Mouse (Mus musculus) hindbrain, postnatal 0 days (tissue): ENCODE measurements around the gene Pip4k2a. TPM values are rescaled to one million over a fixed set of nuclear protein-coding genes. Genes with fewer than 3 reads are reported as not detected.
A peak's percentile ranks its signal among the peaks of the same experiment; 100 is the strongest.

Experiments
- ATAC-seq: fragments of 200-750 bp; cut with Nextera tagmentation; 2 replicates; pipeline ENCODE4 v1.8.0; 2017; ENCODE audit warnings: mild to moderate bottlenecking, moderate TSS enrichment, moderate library complexity
- DNase-seq: peaks from one replicate; pipeline ENCODE4 v3.0.0-alpha.2; 2015; ENCODE audit warnings: low spot score
- H3K27ac ChIP-seq: fragments of 300-500 bp; sonication (generic); 2 replicates; pipeline ENCODE4 v1.5.1; 2014; ENCODE audit warnings: mild to moderate bottlenecking
- H3K27me3 ChIP-seq: fragments of 300-500 bp; sonication (generic); 2 replicates; pipeline ENCODE4 v1.6.1; 2014; ENCODE audit warnings: low read length, mixed read lengths; ENCODE audit not compliant: insufficient read depth
- H3K36me3 ChIP-seq: fragments of 300-500 bp; sonication (generic); 2 replicates; pipeline ENCODE4 v1.6.1; 2014; ENCODE audit warnings: low read length, mixed read lengths; ENCODE audit not compliant: insufficient read depth
- H3K4me1 ChIP-seq: fragments of 300-500 bp; sonication (generic); 2 replicates; pipeline ENCODE4 v1.6.1; 2014; ENCODE audit warnings: antibody characterized with exemption, low read length, mixed read lengths; ENCODE audit not compliant: insufficient read depth
- H3K4me2 ChIP-seq: fragments of 300-500 bp; sonication (generic); 2 replicates; pipeline ENCODE4 v1.6.1; 2014; ENCODE audit warnings: low read depth, mild to moderate bottlenecking, low read length, moderate library complexity, mixed read lengths
- H3K4me3 ChIP-seq: fragments of 300-500 bp; sonication (generic); 2 replicates; pipeline ENCODE4 v1.5.1; 2014; ENCODE audit warnings: low read length
- H3K9ac ChIP-seq: fragments of 300-500 bp; sonication (generic); replicated peaks from 2 replicates; pipeline ENCODE4 v1.6.1; 2014; ENCODE audit warnings: mild to moderate bottlenecking, low read length, moderate library complexity, mixed read lengths
- H3K9me3 ChIP-seq: fragments of 300-500 bp; sonication (generic); 2 replicates; pipeline ENCODE4 v1.6.1; 2016; ENCODE audit warnings: low read length, mixed read lengths
- CTCF ChIP-seq: IDR thresholded peaks from 2 replicates; pipeline ENCODE4 v1.5.1; 2016; ENCODE audit warnings: antibody characterized with exemption, control low read depth, low read depth
- WGBS: fragments of 180-500 bp; shearing (Covaris S2); extraction: QIAGEN DNeasy Blood & Tissue Kit; methylation state at CpG from one replicate; pipeline ENCODE4 v1.1.7; 2014; 5-methylcytosine and 5-hydroxymethylcytosine counted together
- polyA plus RNA-seq: library from polyadenylated mRNA; unstranded; fragments of >200 nt; fragmentation: Nextera tagmentation; extraction: Ambion mirVana; gene quantifications from 2 replicates; pipeline ENCODE4 v1.2.1, GENCODE M21; 2015
- total RNA-seq: library from RNA; depleted of rRNA; stranded (reverse); fragments of >200 nt; gene quantifications from 2 replicates; pipeline ENCODE4 v1.2.3, GENCODE M21; 2014

Gene Pip4k2a
- total and polyA plus RNA-seq, 2 experiments from 2014 or later: 5.5 to 8.2 TPM

- H3K4me2 ChIP-seq: no peak overlapping the region
- no peak overlapping the region for H3K27ac ChIP-seq
- no peak for ATAC-seq
Measured at GRCm38 (mm10) chr2:18970461-18970860, 27.5 kb downstream of the Pip4k2a start.

DNA sequence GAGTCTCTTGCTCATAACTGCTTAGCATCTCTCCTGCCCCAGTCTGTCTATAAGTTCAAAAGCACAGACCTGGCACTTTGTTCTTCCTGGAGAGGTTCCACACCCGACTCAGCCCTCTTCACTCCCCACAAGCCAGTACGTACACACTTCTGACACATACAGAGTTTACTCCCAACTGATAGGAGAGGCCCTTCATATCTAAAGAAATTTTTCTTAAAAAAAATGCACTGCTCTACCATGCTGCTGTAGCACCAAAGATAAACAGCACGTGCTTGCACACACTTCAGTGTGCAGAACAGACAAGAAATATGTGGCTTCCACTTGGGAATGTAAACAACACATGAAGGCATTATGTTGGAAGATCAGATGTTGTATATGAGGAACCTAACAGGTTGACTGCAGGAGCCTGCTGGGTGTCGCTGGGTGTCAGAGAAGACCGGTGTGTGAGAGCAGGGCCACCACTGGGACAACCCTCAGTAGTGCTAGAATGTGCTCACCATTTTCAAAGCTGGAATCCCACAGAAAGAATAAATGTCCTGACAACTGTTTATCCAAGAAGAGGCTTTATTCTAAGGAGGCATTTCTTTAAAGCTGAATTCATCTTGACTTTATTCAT, 28.8 kb downstream of the Pip4k2a start:
- Histone ChIP-seq H3K36me3 (no peaks in the 10 kb centered on the region), H3K4me3 (no peak overlapping the region), H3K4me1 (no peaks in the 10 kb centered on the region), H3K9me3 (0 out of 2 replicates have a peak, but pooled peaks cover 4% of the 10 kb centered on the region), H3K4me2 (no peak overlapping the region), H3K9ac (no peak overlapping the region), H3K27me3 (no peaks in the 10 kb centered on the region), H3K27ac (no peak overlapping the region)
- DNase-seq: no peak
- ATAC-seq: no peak
- 74% methylated on average over 5 of the region's 5 CpGs for WGBS
- TF ChIP-seq CTCF: no peak

More at GRCm38 (mm10) chr2:18970461-18970860, 27.5 kb downstream of the Pip4k2a start:
- H3K9me3 ChIP-seq: 0 out of 2 replicates have a peak, but pooled peaks cover 4% of the 10 kb centered on the region
- no peak for TF ChIP-seq CTCF
- no peak overlapping the region for H3K4me3 ChIP-seq
- H3K4me1 ChIP-seq: no peaks in the 10 kb centered on the region
- 77% methylated on average over 2 of the region's 2 CpGs for WGBS
- H3K9ac ChIP-seq: no peak overlapping the region
- H3K36me3 ChIP-seq: no peaks in the 10 kb centered on the region
- H3K27me3 ChIP-seq: no peaks in the 10 kb centered on the region
- no peak for DNase-seq

DNA sequence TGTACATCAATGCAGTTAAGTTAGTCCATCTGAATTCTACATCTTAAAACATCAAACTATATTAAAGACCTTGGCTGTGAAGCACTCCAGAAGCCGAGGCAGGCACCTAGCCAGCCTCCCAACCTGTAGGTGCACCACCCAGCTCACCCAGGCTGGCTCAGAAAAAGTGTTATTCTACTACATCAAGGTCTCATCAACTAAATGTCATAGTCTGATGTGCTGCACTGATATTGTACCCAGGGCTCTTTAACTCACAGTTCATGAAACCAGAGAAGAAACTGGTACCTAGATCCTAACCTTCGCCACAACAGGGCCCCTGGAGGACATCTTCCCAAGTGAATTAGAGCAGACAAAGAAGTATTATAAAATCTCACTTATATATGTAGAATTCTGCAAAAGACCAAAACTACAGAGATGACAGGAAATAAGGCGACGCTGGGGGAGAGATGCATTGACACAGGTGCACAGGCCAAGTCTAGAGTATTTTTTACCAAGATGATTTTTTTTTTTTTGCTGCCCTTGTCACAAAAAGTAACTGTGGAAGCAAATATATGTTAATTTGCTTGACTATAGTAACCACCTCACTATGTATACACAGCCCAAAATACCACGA, 30.4 kb downstream of the Pip4k2a start:
- Histone ChIP-seq H3K9ac (no peak overlapping the region), H3K9me3 (no peaks in the 10 kb centered on the region), H3K4me1 (no peaks in the 10 kb centered on the region), H3K4me2 (no peak overlapping the region), H3K4me3 (no peak overlapping the region), H3K27ac (no peak overlapping the region), H3K27me3 (no peaks in the 10 kb centered on the region), H3K36me3 (no peaks in the 10 kb centered on the region)
- WGBS: 93% methylated on average over 5 of the region's 5 CpGs
- no peak for TF ChIP-seq CTCF
- DNase-seq (no peak), ATAC-seq (no peak)

- ATAC-seq (no peak), DNase-seq (no peak)
- Histone ChIP-seq H3K27me3 (no peaks in the 10 kb centered on the region), H3K27ac (no peak overlapping the region), H3K4me2 (no peak overlapping the region), H3K9ac (no peak overlapping the region), H3K4me3 (no peak overlapping the region), H3K9me3 (no peaks in the 10 kb centered on the region), H3K4me1 (no peaks in the 10 kb centered on the region), H3K36me3 (no peaks in the 10 kb centered on the region)
- WGBS: 92% methylated on average over 5 of the region's 5 CpGs
- no peak for TF ChIP-seq CTCF
Measured at GRCm38 (mm10) chr2:18966566-18966965, 31.4 kb downstream of the Pip4k2a start.

DNA sequence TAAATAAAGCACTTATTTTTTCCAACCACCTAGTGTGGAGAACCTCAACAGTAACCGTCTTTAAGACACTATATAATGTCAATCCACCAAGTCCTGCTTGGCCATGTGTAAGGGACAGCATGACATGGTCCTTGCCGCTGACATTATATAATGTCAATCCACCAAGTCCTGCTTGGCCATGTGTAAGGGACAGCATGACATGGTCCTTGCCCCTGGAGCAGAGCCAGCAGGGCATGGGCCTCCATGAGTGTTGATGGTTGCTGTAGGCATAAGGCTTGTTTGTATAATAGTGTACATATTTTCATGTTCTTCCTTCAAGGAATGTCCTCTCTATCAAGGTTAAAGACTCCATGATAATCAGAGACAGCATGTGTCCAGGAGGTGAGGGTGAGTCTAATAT, 32.0 kb downstream of the Pip4k2a start:
- Histone ChIP-seq H3K4me2 (no peak overlapping the region), H3K4me3 (no peak overlapping the region), H3K4me1 (no peaks in the 10 kb centered on the region), H3K9me3 (no peaks in the 10 kb centered on the region), H3K27me3 (no peaks in the 10 kb centered on the region), H3K27ac (no peak overlapping the region), H3K9ac (no peak overlapping the region), H3K36me3 (no peaks in the 10 kb centered on the region)
- no peak for TF ChIP-seq CTCF
- ATAC-seq (no peak), DNase-seq (no peak)
- 94% methylated on average over 2 of the region's 2 CpGs for WGBS

DNA sequence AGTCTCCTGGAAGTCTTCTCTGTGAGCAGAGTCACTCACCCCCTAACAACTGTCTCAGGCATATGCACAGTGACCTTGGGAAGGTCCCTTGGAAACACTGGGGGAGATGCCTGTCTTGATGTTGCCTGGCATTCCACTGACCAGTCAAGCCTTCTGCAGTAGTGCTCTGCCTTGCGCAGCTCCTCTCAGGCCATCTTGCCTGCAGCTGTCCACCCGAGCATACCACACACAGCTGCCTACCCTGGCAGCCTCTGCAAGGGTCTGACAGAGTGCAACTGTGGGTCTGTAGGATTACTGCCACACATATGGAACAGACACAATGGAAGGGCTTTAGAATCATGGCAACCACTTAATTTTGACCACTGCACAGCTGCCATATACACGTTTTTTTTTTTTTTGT, 32.8 kb downstream of the Pip4k2a start:
- Histone ChIP-seq H3K4me2 (no peak overlapping the region), H3K27me3 (no peaks in the 10 kb centered on the region), H3K9me3 (no peaks in the 10 kb centered on the region), H3K4me3 (no peak overlapping the region), H3K9ac (no peak overlapping the region), H3K36me3 (no peaks in the 10 kb centered on the region), H3K27ac (no peak overlapping the region), H3K4me1 (no peaks in the 10 kb centered on the region)
- TF ChIP-seq CTCF: no peak
- ATAC-seq (peak; percentile 53; the same call in 1 of the 2 replicates), DNase-seq (no peak)
- WGBS: 67% methylated on average over 3 of the region's 3 CpGs

DNA sequence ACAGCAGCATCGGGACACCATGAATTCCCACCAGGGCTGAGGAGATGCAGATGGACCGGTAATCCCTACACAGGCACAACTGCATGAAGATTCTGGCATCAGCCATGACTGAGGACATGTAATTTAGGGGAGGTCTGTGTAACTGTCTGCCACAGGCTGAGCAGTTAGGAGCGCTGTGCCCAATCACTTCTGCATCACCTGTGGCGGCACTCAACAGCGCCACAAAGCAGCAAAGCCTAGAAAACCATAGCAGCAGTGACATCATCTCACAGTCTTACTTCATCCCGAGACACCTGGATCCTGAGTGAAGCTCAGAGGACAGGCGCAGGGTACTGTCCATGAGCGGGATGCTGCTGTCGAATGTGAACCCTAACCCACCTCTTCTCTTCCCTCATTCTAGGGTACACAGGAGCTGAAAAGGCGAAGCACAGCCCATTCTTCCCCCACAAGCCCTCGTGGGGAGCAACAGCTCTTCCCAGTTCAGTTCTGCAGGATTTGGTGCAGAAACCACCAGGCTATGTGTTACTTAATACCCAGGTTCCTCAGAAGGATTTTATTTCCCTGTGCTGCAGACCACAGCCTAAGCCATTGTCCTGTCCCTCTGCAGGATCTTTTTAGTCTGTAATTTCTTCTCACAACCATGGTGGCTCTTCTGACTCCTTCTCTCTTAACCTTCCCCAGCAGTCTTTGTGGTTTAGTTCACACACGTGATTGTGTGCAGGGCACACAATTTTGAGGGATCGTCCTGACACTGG, 34.5 kb downstream of the Pip4k2a start:
- Histone ChIP-seq H3K27ac (no peak overlapping the region), H3K36me3 (no peaks in the 10 kb centered on the region), H3K9me3 (no peaks in the 10 kb centered on the region), H3K4me3 (no peak overlapping the region), H3K27me3 (no peaks in the 10 kb centered on the region), H3K4me1 (no peaks in the 10 kb centered on the region), H3K4me2 (no peak overlapping the region), H3K9ac (no peak overlapping the region)
- no peak for TF ChIP-seq CTCF
- 0 out of 2 replicates have a peak, but pooled peaks have one; percentile 30 for ATAC-seq
- WGBS: 76% methylated on average over 13 of the region's 13 CpGs
- DNase-seq: no peak
